Mouse (Mus musculus) limb, embryonic 10.5 days (tissue): ENCODE data around the gene Ulk4. TPM values are rescaled to one million over a fixed set of nuclear protein-coding genes. Genes with fewer than 3 reads are reported as not detected.

Experiments used
- DNase-seq: peaks from one replicate; pipeline ENCODE4 v3.0.0-alpha.2; 2017; ENCODE audit warnings: low spot score
- H3K27ac ChIP-seq: fragments of 300-500 bp; sonication (generic); 2 replicates; pipeline ENCODE4 v1.5.1; 2016; ENCODE audit warnings: mild to moderate bottlenecking
- H3K27me3 ChIP-seq: fragments of 300-500 bp; sonication (generic); 2 replicates; pipeline ENCODE4 v1.6.1; 2016; ENCODE audit warnings: low read depth, mild to moderate bottlenecking; ENCODE audit not compliant: poor library complexity, severe bottlenecking
- H3K36me3 ChIP-seq: fragments of 300-500 bp; sonication (generic); 2 replicates; pipeline ENCODE4 v1.6.1; 2016; ENCODE audit warnings: mild to moderate bottlenecking, moderate library complexity
- H3K4me1 ChIP-seq: fragments of 300-500 bp; sonication (generic); 2 replicates; pipeline ENCODE4 v1.6.1; 2016
- H3K4me3 ChIP-seq: fragments of 300-500 bp; sonication (generic); 2 replicates; pipeline ENCODE4 v1.5.1; 2016; ENCODE audit warnings: mild to moderate bottlenecking, moderate library complexity
- H3K9me3 ChIP-seq: fragments of 300-500 bp; sonication (generic); replicated peaks from 2 replicates; pipeline ENCODE4 v1.6.1; 2016; ENCODE audit warnings: mild to moderate bottlenecking
- WGBS: fragments of 180-500 bp; shearing (Covaris S2); methylation state at CpG from one replicate; pipeline ENCODE4 v1.1.7; 2016; 5-methylcytosine and 5-hydroxymethylcytosine counted together
- polyA plus RNA-seq: library from polyadenylated mRNA; unstranded; fragments of >200 nt; fragmentation: Nextera tagmentation; extraction: Ambion mirVana; gene quantifications from 2 replicates; pipeline ENCODE4 v1.2.1, GENCODE M21; 2016

Ulk4 gene
- polyA plus RNA-seq, 1 experiment from 2014 or later: 140 TPM

GRCm38 (mm10) chr9:120951947-120952346, 325.1 kb downstream of the Ulk4 start:
- peaks cover 85% of the 10 kb centered on the region for H3K36me3 ChIP-seq
- 92% methylated on average over 3 of the region's 3 CpGs for WGBS
- DNase-seq: no peak

GRCm38 (mm10) chr9:120950761-120951160, 326.2 kb downstream of the Ulk4 start:
- H3K9me3 ChIP-seq: no peaks in the 10 kb centered on the region
- DNase-seq: no peak
- 95% methylated on average over 12 of the region's 12 CpGs for WGBS
- peaks cover 19% of the 10 kb centered on the region for H3K4me1 ChIP-seq
- H3K27ac ChIP-seq: no peak overlapping the region
- H3K36me3 ChIP-seq: peaks cover 73% of the 10 kb centered on the region
- H3K27me3 ChIP-seq: no peaks in the 10 kb centered on the region
- no peak overlapping the region for H3K4me3 ChIP-seq

More at GRCm38 (mm10) chr9:120951947-120952346, 325.1 kb downstream of the Ulk4 start:
- Histone ChIP-seq H3K4me1 (peaks cover 18% of the 10 kb centered on the region), H3K4me3 (no peak overlapping the region), H3K27me3 (no peaks in the 10 kb centered on the region), H3K9me3 (no peaks in the 10 kb centered on the region), H3K27ac (no peak overlapping the region)

GRCm38 (mm10) chr9:120948832-120949231, 328.2 kb downstream of the Ulk4 start:
- Histone ChIP-seq H3K4me3 (no peak overlapping the region), H3K9me3 (no peaks in the 10 kb centered on the region), H3K36me3 (peaks cover 57% of the 10 kb centered on the region), H3K4me1 (peaks cover 19% of the 10 kb centered on the region), H3K27me3 (no peaks in the 10 kb centered on the region), H3K27ac (no peak overlapping the region)
- WGBS: 97% methylated on average over 1 of the region's 1 CpGs
- no peak for DNase-seq

- no peak for DNase-seq
- H3K27me3 ChIP-seq: no peaks in the 10 kb centered on the region
- no peaks in the 10 kb centered on the region for H3K9me3 ChIP-seq
- 91% methylated on average over 8 of the region's 8 CpGs for WGBS
- no peak overlapping the region for H3K4me3 ChIP-seq
- H3K27ac ChIP-seq: no peak overlapping the region
- H3K4me1 ChIP-seq: peaks cover 33% of the 10 kb centered on the region
- peaks cover 55% of the 10 kb centered on the region for H3K36me3 ChIP-seq
Observed at GRCm38 (mm10) chr9:120946131-120946530, 330.9 kb downstream of the Ulk4 start.

GRCm38 (mm10) chr9:120944211-120944610, 332.8 kb downstream of the Ulk4 start:
- H3K4me1 ChIP-seq: peaks cover 52% of the 10 kb centered on the region
- no peak for DNase-seq
- H3K36me3 ChIP-seq: peaks cover 59% of the 10 kb centered on the region
- H3K27ac ChIP-seq: no peak overlapping the region
- H3K9me3 ChIP-seq: no peaks in the 10 kb centered on the region
- H3K4me3 ChIP-seq: no peak overlapping the region
- WGBS: 81% methylated on average over 3 of the region's 3 CpGs
- no peaks in the 10 kb centered on the region for H3K27me3 ChIP-seq

GRCm38 (mm10) chr9:120943757-120944156, 333.2 kb downstream of the Ulk4 start:
- H3K9me3 ChIP-seq: no peaks in the 10 kb centered on the region
- peaks cover 48% of the 10 kb centered on the region for H3K4me1 ChIP-seq
- H3K27me3 ChIP-seq: no peaks in the 10 kb centered on the region
- WGBS: 92% methylated on average over 1 of the region's 1 CpGs
- peaks cover 57% of the 10 kb centered on the region for H3K36me3 ChIP-seq
- no peak overlapping the region for H3K27ac ChIP-seq
- no peak overlapping the region for H3K4me3 ChIP-seq
- no peak for DNase-seq

- Histone ChIP-seq H3K9me3 (no peaks in the 10 kb centered on the region), H3K4me1 (peaks cover 60% of the 10 kb centered on the region), H3K4me3 (no peak overlapping the region), H3K36me3 (peaks cover 64% of the 10 kb centered on the region), H3K27me3 (no peaks in the 10 kb centered on the region), H3K27ac (no peak overlapping the region)
- WGBS: 80% methylated on average over 3 of the region's 3 CpGs
- no peak for DNase-seq
Observed at GRCm38 (mm10) chr9:120940858-120941257, 336.1 kb downstream of the Ulk4 start.

GRCm38 (mm10) chr9:120936351-120936750, 340.6 kb downstream of the Ulk4 start:
- peaks cover 68% of the 10 kb centered on the region for H3K4me1 ChIP-seq
- peak; percentile 71 for DNase-seq
- H3K27ac ChIP-seq: no peak overlapping the region
- peaks cover 38% of the 10 kb centered on the region for H3K36me3 ChIP-seq
- 28% methylated on average over 8 of the region's 8 CpGs for WGBS
- H3K9me3 ChIP-seq: no peaks in the 10 kb centered on the region
- H3K27me3 ChIP-seq: no peaks in the 10 kb centered on the region
- peak overlapping the region; percentile 93 for H3K4me3 ChIP-seq

- 35% methylated on average over 4 of the region's 4 CpGs for WGBS
- H3K9me3 ChIP-seq: no peaks in the 10 kb centered on the region
- H3K4me3 ChIP-seq: peak overlapping the region; percentile 93
- H3K27ac ChIP-seq: no peak overlapping the region
- no peak for DNase-seq
- no peaks in the 10 kb centered on the region for H3K27me3 ChIP-seq
- H3K36me3 ChIP-seq: peaks cover 30% of the 10 kb centered on the region
- peaks cover 61% of the 10 kb centered on the region for H3K4me1 ChIP-seq
Observed at GRCm38 (mm10) chr9:120935634-120935922, 341.4 kb downstream of the Ulk4 start.

GRCm38 (mm10) chr9:120934821-120935633, 342.0 kb downstream of the Ulk4 start:
- H3K27ac ChIP-seq: peak overlapping the region; percentile 98
- 17% methylated on average over 14 of the region's 14 CpGs for WGBS
- peak overlapping the region; percentile 93 for H3K4me3 ChIP-seq
- no peaks in the 10 kb centered on the region for H3K9me3 ChIP-seq
- no peak for DNase-seq
- peaks cover 25% of the 10 kb centered on the region for H3K36me3 ChIP-seq
- H3K4me1 ChIP-seq: peaks cover 56% of the 10 kb centered on the region
- no peaks in the 10 kb centered on the region for H3K27me3 ChIP-seq

GRCm38 (mm10) chr9:120933886-120934758, 342.9 kb downstream of the Ulk4 start:
- Histone ChIP-seq H3K4me3 (peak overlapping the region; percentile 93), H3K27ac (peak overlapping the region; percentile 98), H3K27me3 (no peaks in the 10 kb centered on the region), H3K36me3 (peaks cover 15% of the 10 kb centered on the region), H3K9me3 (no peaks in the 10 kb centered on the region), H3K4me1 (peaks cover 47% of the 10 kb centered on the region)
- peak; percentile 82 for DNase-seq
- under 1% methylated on average over 57 of the region's 57 CpGs for WGBS

GRCm38 (mm10) chr9:120933587-120933885, 343.5 kb downstream of the Ulk4 start:
- no peaks in the 10 kb centered on the region for H3K27me3 ChIP-seq
- WGBS: 9% methylated on average over 58 of the region's 58 CpGs

More at GRCm38 (mm10) chr9:120933587-120933885, 343.5 kb downstream of the Ulk4 start:
- Histone ChIP-seq H3K9me3 (no peaks in the 10 kb centered on the region), H3K27ac (peak overlapping the region; percentile 98), H3K4me3 (peak overlapping the region; percentile 93), H3K4me1 (peaks cover 45% of the 10 kb centered on the region), H3K36me3 (peaks cover 14% of the 10 kb centered on the region)
- DNase-seq: no peak
